Mouse (Mus musculus) spleen, embryonic (tissue): Measurements from ENCODE around the gene Pld3.

Experiments
- CTCF ChIA-PET: fragments of 350-600 bp; sonication (Branson Sonifier 250); formaldehyde crosslinking; loops from one replicate; lab custom pipeline; 2022; lab: Charles Lee

Pld3 gene

DNA sequence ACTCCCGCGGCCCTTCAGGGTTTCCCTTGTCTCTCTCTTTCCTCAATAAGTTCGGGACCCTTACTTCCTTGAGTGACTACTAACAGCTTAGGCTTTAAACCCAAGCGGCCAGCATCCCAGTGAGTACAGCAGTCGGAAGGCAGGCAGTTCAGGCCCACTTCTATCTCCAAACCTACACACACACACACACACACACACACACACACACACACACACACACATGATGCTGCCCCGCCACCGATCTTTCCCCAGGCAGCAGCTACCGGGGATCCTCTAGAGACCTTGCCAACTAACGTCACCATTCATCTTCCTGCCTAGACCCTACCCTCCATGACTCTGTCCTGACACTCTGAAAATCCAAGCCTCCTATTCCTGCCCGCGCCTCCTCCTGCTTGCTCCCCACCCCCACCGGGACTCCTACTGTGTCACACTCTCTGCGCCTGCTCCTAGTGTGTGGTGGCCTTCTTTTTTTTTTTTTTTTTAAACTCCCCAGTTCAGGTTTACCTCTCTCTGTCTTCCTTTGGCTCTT, 65.2 kb downstream of the Pld3 start:
- CTCF ChIA-PET, result interaction anchor here (0.6 to 1.6 kb wide), 2 partner anchors 10 to 15 kb away, joined by 4 to 5 read pairs; no protein-coding TSS in a partner anchor

DNA sequence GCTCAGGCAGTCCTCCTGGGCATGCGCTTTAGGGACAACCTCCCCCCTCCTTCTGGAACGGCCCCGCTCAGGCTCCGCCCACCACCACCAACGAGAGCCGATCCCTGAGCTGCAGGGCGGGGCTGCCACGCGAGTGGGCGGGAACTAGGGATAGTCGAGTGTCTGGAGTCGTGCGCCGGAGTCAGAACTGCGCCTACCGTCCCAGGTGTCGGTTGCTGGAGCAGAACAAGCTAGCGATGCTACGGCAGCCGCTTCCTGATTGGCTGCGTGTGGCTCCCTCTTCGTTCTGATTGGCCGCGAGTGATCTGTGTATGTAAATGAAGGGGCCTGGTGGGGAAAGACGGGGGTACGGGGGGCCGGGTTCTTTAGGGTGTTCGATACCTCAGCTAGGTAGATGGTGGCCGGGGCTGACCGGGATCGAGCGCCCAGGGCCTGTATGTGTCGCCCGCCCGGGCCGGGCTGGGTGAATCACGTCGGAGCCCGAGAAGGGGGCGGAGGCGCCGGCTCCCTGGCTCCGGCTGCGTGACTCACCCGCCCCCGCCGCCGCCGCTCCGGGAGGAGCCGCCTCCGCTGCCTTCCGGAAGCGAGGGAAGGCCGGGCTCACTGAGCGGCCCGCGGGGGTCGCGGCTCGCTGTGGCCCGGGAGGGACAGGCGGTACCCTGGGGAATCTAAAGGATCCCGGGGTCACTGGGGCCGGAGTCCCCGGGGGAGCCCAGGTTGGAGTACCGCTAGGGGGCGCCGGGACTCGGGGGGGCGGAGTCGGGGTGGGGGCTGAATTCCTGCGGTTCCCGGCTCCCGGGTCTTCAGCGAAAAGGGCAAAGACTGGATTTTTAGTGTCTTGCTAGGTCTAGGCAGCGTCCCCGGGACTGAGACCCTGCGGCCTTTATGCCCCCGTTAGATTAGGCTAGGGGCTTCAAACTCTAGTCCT, 66.0 kb downstream of the Pld3 start, which contains the start of gene Sertad1:
Gene Sertad1, plus strand, starts transcription at position 141 of the 928 bp plus-strand sequence.
- CTCF ChIA-PET, result interaction anchor here (0.7 to 1.6 kb wide), 2 partner anchors 14 to 44 kb away, joined by 5 to 13 read pairs; no protein-coding TSS in a partner anchor

DNA sequence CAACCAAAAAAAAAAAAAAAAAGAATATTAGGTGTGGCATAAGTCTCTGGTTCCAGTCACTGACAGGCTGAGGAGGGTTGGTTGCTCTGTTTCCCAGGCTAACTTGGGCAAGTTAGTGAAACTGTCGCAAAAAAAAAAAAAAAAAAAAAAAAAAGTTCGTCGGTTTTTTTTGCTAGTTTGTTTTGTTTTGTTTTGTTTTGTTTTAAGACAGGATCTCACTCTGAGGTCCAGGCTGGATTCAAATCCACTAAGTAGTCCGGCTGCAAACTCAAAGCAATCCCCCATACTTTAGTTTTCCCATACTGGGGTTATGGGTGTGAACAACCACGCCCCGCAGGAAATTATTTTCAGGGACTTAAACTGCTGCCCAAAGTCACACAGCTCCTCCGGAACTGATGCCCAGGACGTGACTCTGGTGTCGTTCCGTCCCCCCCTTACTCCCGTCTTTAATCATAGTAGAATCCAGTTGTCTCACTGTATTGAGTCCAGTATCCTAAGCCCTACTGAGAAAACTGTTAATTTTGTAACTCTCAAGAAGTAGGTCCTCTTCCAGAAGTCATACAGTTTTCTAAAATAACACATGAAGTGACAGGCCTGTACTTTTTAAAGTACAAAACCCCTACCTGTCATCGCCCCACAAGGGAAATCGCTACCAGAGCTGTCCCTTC, 66.8 kb downstream of the Pld3 start:
- CTCF ChIA-PET, result interaction anchor here (0.7 kb wide), 1 partner anchor 43 kb away, joined by 13 read pairs; no protein-coding TSS in a partner anchor

DNA sequence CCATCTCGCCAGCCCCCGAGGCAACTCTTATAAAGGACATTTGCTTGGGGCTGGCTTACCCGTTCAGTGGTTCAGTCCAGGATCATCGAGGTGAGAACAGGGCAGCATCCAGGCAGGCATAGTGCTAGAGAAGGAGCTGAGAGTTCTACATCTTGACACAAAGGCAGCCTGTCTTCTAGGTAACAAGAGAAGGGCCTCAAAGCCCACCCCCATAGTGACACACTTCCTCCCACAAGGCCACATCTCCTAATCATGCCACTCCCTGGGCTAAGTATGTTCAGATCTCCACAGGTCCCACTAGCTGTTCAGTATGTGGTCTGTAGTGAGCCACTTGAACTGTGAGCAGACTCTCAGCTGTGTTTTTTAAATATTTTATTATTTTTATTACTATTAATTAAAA, 69.2 kb downstream of the Pld3 start:
- CTCF ChIA-PET, result no interaction called here
